Mouse (Mus musculus) lung, adult 10 weeks (tissue): ENCODE data around the gene Olfr201. TPM values are rescaled to one million over a fixed set of nuclear protein-coding genes. Genes with fewer than 3 reads are reported as not detected.

Source experiments
- polyA plus RNA-seq: library from polyadenylated mRNA; stranded (reverse); fragments of 350-450 nt; fragmentation: Illumina TruSeq; extraction: RNeasy Lipid Tissue Mini Kit (QIAGEN cat#74804); gene quantifications from one replicate; pipeline ENCODE4 v1.2.3, GENCODE M21; 2014; ENCODE audit warnings: low read depth, low replicate concordance; ENCODE audit not compliant: insufficient read depth

Gene Olfr201
- not detected for polyA plus RNA-seq

GRCm38 (mm10) chr16:59272532-59272931, at the start of gene Olfr201:
TSS of gene Olfr201 (minus strand) at chr16:59272632.

GRCm38 (mm10) chr16:59318148-59318547, 45.7 kb upstream of the Olfr201 start, which contains the start of gene Olfr204:
TSS of gene Olfr204 (minus strand) at chr16:59318248.

GRCm38 (mm10) chr16:59298581-59298980, 26.1 kb upstream of the Olfr201 start, which contains the start of gene Olfr203:
TSS of gene Olfr203 (plus strand) at chr16:59298881.

GRCm38 (mm10) chr16:59286693-59287092, 14.3 kb upstream of the Olfr201 start, which contains the start of gene Olfr202:
TSS of gene Olfr202 (minus strand) at chr16:59286793.

GRCm38 (mm10) chr16:59219667-59220066, 52.8 kb downstream of the Olfr201 start, which contains the start of gene Olfr199:
TSS of gene Olfr199 (minus strand) at chr16:59219767.

Other genes starting within 250 kb of the Olfr201 start
- not detected for gene Olfr186, start 242.3 kb downstream of the Olfr201 start, polyA plus RNA-seq
- gene Olfr187, start 232.9 kb downstream of the Olfr201 start, polyA plus RNA-seq, result not detected
- gene Olfr190, start 194.6 kb downstream of the Olfr201 start, polyA plus RNA-seq, result not detected
- gene Olfr191, start 182.8 kb downstream of the Olfr201 start, polyA plus RNA-seq, result not detected
- not detected for gene Olfr193, start 160.8 kb downstream of the Olfr201 start, polyA plus RNA-seq
- not detected for gene Olfr194, start 151.6 kb downstream of the Olfr201 start, polyA plus RNA-seq
- not detected for gene Olfr195, start 125.6 kb downstream of the Olfr201 start, polyA plus RNA-seq
- gene Olfr196, start 102.2 kb downstream of the Olfr201 start, polyA plus RNA-seq, result not detected
- not detected for gene Olfr198, start 69.1 kb downstream of the Olfr201 start, polyA plus RNA-seq
- gene Olfr199, start 52.9 kb downstream of the Olfr201 start, polyA plus RNA-seq, result not detected
- gene Olfr202, start 14.2 kb upstream of the Olfr201 start, polyA plus RNA-seq, result not detected
- gene Olfr203, start 26.2 kb upstream of the Olfr201 start, polyA plus RNA-seq, result not detected
- not detected for gene Olfr204, start 45.6 kb upstream of the Olfr201 start, polyA plus RNA-seq
- gene Olfr205, start 58.5 kb upstream of the Olfr201 start, polyA plus RNA-seq, result not detected
- gene Olfr206, start 76.6 kb upstream of the Olfr201 start, polyA plus RNA-seq, result not detected
- gene Olfr209, start 91.4 kb upstream of the Olfr201 start, polyA plus RNA-seq, result not detected
- not detected for gene Gabrr3, start 134.7 kb upstream of the Olfr201 start, polyA plus RNA-seq
- gene Riox2, start 199.1 kb upstream of the Olfr201 start, polyA plus RNA-seq, result 10.7 TPM